Mouse (Mus musculus) kidney, adult 2 months (tissue): ENCODE measurements at regions not wholly inside any gene's neighbourhood (a gene's known extent, or its start where the extent isn't known, plus 50 kb on each side); places are given as distances from the start of the nearest gene placed in this dataset.

Source experiments
- DNase-seq: peaks from one replicate; pipeline ENCODE4 v3.0.0; 2021
- H3K27ac ChIP-seq: fragments of 200-500 bp; 2 replicates; pipeline ENCODE4 v1.5.1; 2012; ENCODE audit warnings: low read depth, low read length, control low read depth, inconsistent platforms; ENCODE audit not compliant: insufficient read depth
- H3K27me3 ChIP-seq: fragments of 200-500 bp; replicated peaks from 2 replicates; pipeline ENCODE4 v1.6.1; 2012; ENCODE audit warnings: mild to moderate bottlenecking, moderate library complexity, low read length, inconsistent platforms; ENCODE audit not compliant: control insufficient read depth, insufficient read depth
- H3K36me3 ChIP-seq: fragments of 200-500 bp; 2 replicates; pipeline ENCODE4 v1.6.1; 2012; ENCODE audit warnings: mild to moderate bottlenecking, moderate library complexity, low read length, inconsistent platforms; ENCODE audit not compliant: control insufficient read depth, insufficient read depth
- H3K4me1 ChIP-seq: fragments of 200-500 bp; 2 replicates; pipeline ENCODE4 v1.6.1; 2011; ENCODE audit warnings: low read length; ENCODE audit not compliant: control insufficient read depth, insufficient read depth
- H3K4me3 ChIP-seq: fragments of 200-500 bp; 2 replicates; pipeline ENCODE4 v1.5.1; 2011; ENCODE audit warnings: mild to moderate bottlenecking, low read depth, low read length, control low read depth; ENCODE audit not compliant: insufficient read depth
- CTCF ChIP-seq: fragments of 200-500 bp; conservative IDR thresholded peaks from 2 replicates; pipeline ENCODE4 v1.5.1; 2011; ENCODE audit warnings: low read depth, mild to moderate bottlenecking, control low read depth, low read length, moderate library complexity, mixed read lengths; ENCODE audit not compliant: insufficient read depth, insufficient read length
- POLR2A ChIP-seq: fragments of 200-500 bp; IDR thresholded peaks from one replicate; pipeline ENCODE4 v1.6.1; 2011; ENCODE audit warnings: low read depth, low read length, control low read depth
- WGBS: fragments of 180-500 bp; shearing (Covaris S2); methylation state at CpG from one replicate; pipeline ENCODE4 v1.1.7; 2018; 5-methylcytosine and 5-hydroxymethylcytosine counted together

- Histone ChIP-seq H3K27ac (no peak overlapping the region), H3K4me1 (no peaks in the 10 kb centered on the region), H3K4me3 (no peak overlapping the region), H3K27me3 (no peaks in the 10 kb centered on the region), H3K36me3 (no peaks in the 10 kb centered on the region)
- TF ChIP-seq POLR2A (no peak), CTCF (no peak)
- DNase-seq = peak; percentile 14
- 27% methylated on average over 8 of the region's 8 CpGs for WGBS
These were observed 242.6 kb downstream of the Ccdc91 start for GRCm38 (mm10) chr6:147718052-147718712.

DNA sequence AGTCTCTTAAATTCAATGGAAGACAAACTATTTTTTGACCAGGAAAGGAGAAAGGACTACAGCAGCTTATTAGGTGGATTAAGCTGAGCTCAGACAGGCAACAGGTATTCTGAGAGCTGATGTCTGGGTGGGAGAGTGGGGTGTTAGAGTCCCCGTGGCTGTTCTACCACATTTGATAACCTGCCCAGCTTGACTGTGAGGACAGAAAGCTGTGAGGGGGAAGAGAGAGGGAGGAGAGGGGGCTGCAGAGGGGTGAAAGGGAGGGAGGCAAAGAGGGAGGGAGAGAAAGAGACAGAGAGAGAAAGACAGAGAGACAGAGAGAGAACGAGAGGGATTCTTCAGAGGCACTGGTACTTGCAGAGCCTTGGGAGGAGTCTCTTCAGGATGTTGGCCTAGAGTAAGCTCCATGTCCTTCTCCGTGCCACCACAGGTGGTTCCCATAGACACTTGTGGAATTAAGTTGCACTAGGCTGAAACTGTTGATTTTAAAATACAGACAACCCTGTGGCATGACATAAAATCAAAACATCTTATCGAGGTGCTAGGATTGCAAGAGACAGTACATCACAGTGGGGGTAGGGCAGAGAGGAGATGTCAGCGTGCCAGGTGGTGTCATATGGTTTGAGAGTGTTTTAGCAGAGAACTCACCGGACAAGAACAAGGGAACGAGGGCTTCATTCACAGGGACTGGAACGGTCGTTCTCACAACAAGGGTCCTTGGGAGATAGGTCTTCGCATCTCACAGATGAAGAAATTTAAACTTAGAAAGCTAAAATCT lies 243.3 kb downstream of the Ccdc91 start:
- H3K4me1 ChIP-seq = no peaks in the 10 kb centered on the region
- no peak overlapping the region for H3K4me3 ChIP-seq
- no peaks in the 10 kb centered on the region for H3K36me3 ChIP-seq
- no peak for DNase-seq
- 61% methylated on average over 10 of the region's 10 CpGs for WGBS
- no peak overlapping the region for H3K27ac ChIP-seq
- TF ChIP-seq POLR2A (no peak), CTCF (no peak)
- H3K27me3 ChIP-seq = no peaks in the 10 kb centered on the region

GRCm38 (mm10) chr6:147719539-147719938 lies 243.9 kb downstream of the Ccdc91 start:
- DNase-seq = no peak

GRCm38 (mm10) chr6:147723336-147723735 lies 247.7 kb downstream of the Ccdc91 start:
- TF ChIP-seq POLR2A (no peak), CTCF (no peak)
- WGBS = 93% methylated on average over 5 of the region's 5 CpGs
- DNase-seq = no peak
- H3K4me3 ChIP-seq = no peak overlapping the region
- no peak overlapping the region for H3K27ac ChIP-seq
- H3K27me3 ChIP-seq = no peaks in the 10 kb centered on the region
- no peaks in the 10 kb centered on the region for H3K36me3 ChIP-seq
- no peaks in the 10 kb centered on the region for H3K4me1 ChIP-seq

More at GRCm38 (mm10) chr6:147719539-147719938, 243.9 kb downstream of the Ccdc91 start:
- TF ChIP-seq POLR2A = no peak
- no peak for TF ChIP-seq CTCF
- no peaks in the 10 kb centered on the region for H3K36me3 ChIP-seq
- H3K27ac ChIP-seq = no peak overlapping the region
- no peaks in the 10 kb centered on the region for H3K4me1 ChIP-seq
- no peak overlapping the region for H3K4me3 ChIP-seq
- no peaks in the 10 kb centered on the region for H3K27me3 ChIP-seq
- 56% methylated on average over 8 of the region's 8 CpGs for WGBS

DNA sequence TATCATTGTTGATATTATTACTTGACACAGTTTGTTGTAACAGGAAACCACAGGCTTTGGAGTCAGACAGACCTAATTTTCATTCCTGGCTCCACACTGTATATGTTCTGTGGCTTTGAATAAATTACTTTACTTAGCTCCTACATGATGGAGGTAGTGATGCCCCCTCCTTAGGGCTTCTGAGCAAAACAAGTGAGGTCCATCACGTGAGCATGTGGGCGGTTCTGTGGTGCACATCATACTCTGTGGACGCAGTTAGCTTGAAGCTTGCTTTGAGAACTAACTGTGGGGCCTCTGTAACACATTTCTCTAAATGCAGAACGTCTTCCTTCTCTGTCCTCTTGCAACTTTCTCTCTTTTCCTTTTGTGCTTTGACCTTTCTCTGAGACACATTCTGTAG lies 251.4 kb downstream of the Ccdc91 start:
- 78% methylated on average over 4 of the region's 4 CpGs for WGBS
- no peaks in the 10 kb centered on the region for H3K4me1 ChIP-seq
- H3K36me3 ChIP-seq = no peaks in the 10 kb centered on the region
- no peaks in the 10 kb centered on the region for H3K27me3 ChIP-seq
- no peak overlapping the region for H3K4me3 ChIP-seq
- no peak for TF ChIP-seq POLR2A
- no peak for TF ChIP-seq CTCF
- no peak for DNase-seq
- H3K27ac ChIP-seq = no peak overlapping the region

- TF ChIP-seq CTCF = no peak
- no peak for TF ChIP-seq POLR2A
- WGBS = 86% methylated on average over 6 of the region's 6 CpGs
- no peak overlapping the region for H3K27ac ChIP-seq
- no peaks in the 10 kb centered on the region for H3K27me3 ChIP-seq
- DNase-seq = no peak
- no peaks in the 10 kb centered on the region for H3K36me3 ChIP-seq
- H3K4me1 ChIP-seq = no peaks in the 10 kb centered on the region
- no peak overlapping the region for H3K4me3 ChIP-seq
These were observed 252.3 kb downstream of the Ccdc91 start for GRCm38 (mm10) chr6:147727644-147728533.

- no peak for TF ChIP-seq POLR2A
- TF ChIP-seq CTCF = no peak
- no peaks in the 10 kb centered on the region for H3K27me3 ChIP-seq
- H3K27ac ChIP-seq = no peak overlapping the region
- H3K4me3 ChIP-seq = no peak overlapping the region
- no peaks in the 10 kb centered on the region for H3K4me1 ChIP-seq
- H3K36me3 ChIP-seq = no peaks in the 10 kb centered on the region
- DNase-seq = no peak
These were observed 254.1 kb downstream of the Ccdc91 start for GRCm38 (mm10) chr6:147729721-147730120.
